In the genomic region with DNA sequence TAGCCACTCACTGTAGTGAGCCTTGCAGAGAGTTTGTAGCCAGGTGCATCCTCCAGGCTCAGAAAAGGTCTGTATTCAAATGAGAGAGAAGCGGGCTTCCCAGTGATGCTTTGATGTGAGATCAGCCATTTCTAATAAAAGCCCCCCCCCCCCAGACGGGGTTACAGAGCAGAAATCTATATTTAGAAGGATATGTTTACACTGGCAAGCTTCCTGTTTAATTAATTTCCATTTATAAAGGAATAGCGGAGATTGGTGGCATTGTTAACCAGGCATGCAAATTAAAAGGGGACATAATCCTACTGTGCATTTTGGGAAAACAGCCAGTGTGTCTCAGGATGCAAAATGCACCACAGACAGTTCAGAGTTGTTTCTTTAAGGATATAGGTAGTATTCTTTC, we compare ENCODE assay signal across 16 mouse cellular contexts.
DNase-seq lines count a peak whose midpoint lies in the region; ATAC-seq lines count a peak whose summit lies in the region.
"Had no signal": no experiment of that assay in that cellular context is flagged by ENCODE, and none has a peak within 500 bp of the region (broad histone marks: within the 10 kb centered on the region; RNA-seq: fewer than 3 reads in every experiment).

No protein-coding gene starts in this region.

- H3K4me1 ChIP-seq in heart, embryonic 15.5 days (replicated peaks): peaks cover 63% of the 10 kb centered on the region
- peaks cover 25% of the 10 kb centered on the region for H3K4me1 ChIP-seq in midbrain, embryonic 11.5 days (ENCODE audit: control insufficient read depth, insufficient read depth, low read length)
- peaks cover 19% of the 10 kb centered on the region for H3K4me1 ChIP-seq in midbrain, embryonic 15.5 days
- peaks cover 85% of the 10 kb centered on the region for H3K4me1 ChIP-seq in embryonic facial prominence, embryonic 13.5 days
- peaks cover 81% of the 10 kb centered on the region for H3K4me1 ChIP-seq in limb, embryonic 10.5 days
- H3K4me1 ChIP-seq: megakaryocyte, embryonic 14.5 days had no signal

- H3K27ac ChIP-seq in heart, embryonic 15.5 days: peak overlapping the region; percentile 30; the same call in 1 of the 2 replicates
- no peak overlapping the region for H3K27ac ChIP-seq in midbrain, embryonic 11.5 days (ENCODE audit: low read depth, low read length)
- H3K27ac ChIP-seq in midbrain, embryonic 15.5 days: no peak overlapping the region
- peak overlapping the region; percentile 76; the same call in 1 of the 2 replicates for H3K27ac ChIP-seq in embryonic facial prominence, embryonic 13.5 days
- peak overlapping the region; percentile 53; the same call in 1 of the 2 replicates for H3K27ac ChIP-seq in limb, embryonic 10.5 days
- H3K27ac ChIP-seq: hindbrain, embryonic 12.5 days; kidney, embryonic 15.5 days; neural tube, embryonic 12.5 days had no signal

- H3K9ac ChIP-seq in heart, embryonic 15.5 days: no peak overlapping the region
- no peak overlapping the region for H3K9ac ChIP-seq in midbrain, embryonic 11.5 days (ENCODE audit: low read length)
- H3K9ac ChIP-seq in midbrain, embryonic 15.5 days: no peak overlapping the region
- no peak overlapping the region for H3K9ac ChIP-seq in embryonic facial prominence, embryonic 13.5 days
- H3K9ac ChIP-seq: hindbrain, embryonic 12.5 days; kidney, embryonic 15.5 days; neural tube, embryonic 12.5 days had no signal

- no peak for DNase-seq in heart, adult 9 months (ENCODE audit: low spot score in 2 of 2)
- no peak for DNase-seq in midbrain, embryonic 11.5 days (ENCODE audit: low spot score, missing footprints)
- DNase-seq in limb, embryonic 10.5 days (ENCODE audit: low spot score): no peak
- no peak for DNase-seq in layer of hippocampus, postnatal 25 days (ENCODE audit: extremely low spot score in 1 of 2, low spot score in 1 of 2)
- DNase-seq: adrenal gland, adult 2 months; cerebellum, adult 8-10 months; liver; thymus, postnatal 4 days had no signal

- H3K9me3 ChIP-seq in heart, embryonic 15.5 days (replicated peaks): no peaks in the 10 kb centered on the region
- no peaks in the 10 kb centered on the region for H3K9me3 ChIP-seq in midbrain, embryonic 11.5 days (ENCODE audit: control insufficient read depth, low read length)
- no peaks in the 10 kb centered on the region for H3K9me3 ChIP-seq in midbrain, embryonic 15.5 days
- H3K9me3 ChIP-seq in embryonic facial prominence, embryonic 13.5 days: no peaks in the 10 kb centered on the region
- no peaks in the 10 kb centered on the region for H3K9me3 ChIP-seq in limb, embryonic 10.5 days (replicated peaks)
- H3K9me3 ChIP-seq: hindbrain, embryonic 12.5 days; kidney, embryonic 15.5 days; neural tube, embryonic 12.5 days had no signal

- WGBS in heart, embryonic 15.5 days: 42% methylated on average over 3 of the region's 3 CpGs
- WGBS in midbrain, embryonic 11.5 days: 17% methylated on average over 3 of the region's 3 CpGs
- 6% methylated on average over 3 of the region's 3 CpGs for WGBS in midbrain, embryonic 15.5 days
- WGBS in embryonic facial prominence, embryonic 13.5 days: 21% methylated on average over 3 of the region's 3 CpGs
- WGBS in limb, embryonic 10.5 days: 43% methylated on average over 3 of the region's 3 CpGs

- H3K4me2 ChIP-seq in heart, embryonic 15.5 days: no peak overlapping the region
- no peak overlapping the region for H3K4me2 ChIP-seq in midbrain, embryonic 11.5 days
- H3K4me2 ChIP-seq in midbrain, embryonic 15.5 days: no peak overlapping the region
- H3K4me2 ChIP-seq in embryonic facial prominence, embryonic 13.5 days: peak overlapping the region; percentile 44; the same call in 1 of the 2 replicates
- H3K4me2 ChIP-seq: hindbrain, embryonic 12.5 days; kidney, embryonic 15.5 days; neural tube, embryonic 12.5 days had no signal

- H3K36me3 ChIP-seq in heart, embryonic 15.5 days: peaks cover 3% of the 10 kb centered on the region; the same call in 1 of the 2 replicates
- H3K36me3 ChIP-seq in midbrain, embryonic 11.5 days (ENCODE audit: control insufficient read depth, insufficient read depth, low read length): no peaks in the 10 kb centered on the region
- H3K36me3 ChIP-seq in midbrain, embryonic 15.5 days (replicated peaks): no peaks in the 10 kb centered on the region
- peaks cover 4% of the 10 kb centered on the region; the same call in 1 of the 2 replicates for H3K36me3 ChIP-seq in embryonic facial prominence, embryonic 13.5 days
- no peaks in the 10 kb centered on the region for H3K36me3 ChIP-seq in limb, embryonic 10.5 days
- H3K36me3 ChIP-seq: hindbrain, embryonic 12.5 days; kidney, embryonic 15.5 days; neural tube, embryonic 12.5 days had no signal

- ATAC-seq in heart, embryonic 15.5 days (replicated peaks; ENCODE audit: insufficient number of reproducible peaks, insufficient read depth, low FRiP score, low read depth): no peak
- ATAC-seq in midbrain, embryonic 11.5 days (ENCODE audit: low FRiP score): peak; percentile 39; the same call in 1 of the 2 replicates
- no peak for ATAC-seq in midbrain, embryonic 15.5 days (replicated peaks)
- no peak for ATAC-seq in embryonic facial prominence, embryonic 13.5 days (ENCODE audit: insufficient number of reproducible peaks, insufficient read depth, low FRiP score, low TSS enrichment, low read depth)
- ATAC-seq: inflammation-experienced regulatory T-cells, adult 6 months had no signal

- no peak overlapping the region for H3K4me3 ChIP-seq in heart, embryonic 15.5 days
- H3K4me3 ChIP-seq in midbrain, embryonic 11.5 days (ENCODE audit: low read depth, low read length): no peak overlapping the region
- no peak overlapping the region for H3K4me3 ChIP-seq in midbrain, embryonic 15.5 days
- H3K4me3 ChIP-seq in embryonic facial prominence, embryonic 13.5 days: no peak overlapping the region
- no peak overlapping the region for H3K4me3 ChIP-seq in limb, embryonic 10.5 days
- H3K4me3 ChIP-seq: hindbrain, embryonic 12.5 days; kidney, embryonic 15.5 days; megakaryocyte, embryonic 14.5 days; neural tube, embryonic 12.5 days had no signal

- H3K27me3 ChIP-seq in heart, embryonic 15.5 days: no peaks in the 10 kb centered on the region
- no peaks in the 10 kb centered on the region; the same call in 1 of the 2 replicates for H3K27me3 ChIP-seq in midbrain, embryonic 11.5 days (ENCODE audit: control insufficient read depth, insufficient read depth, low read length)
- H3K27me3 ChIP-seq in midbrain, embryonic 15.5 days (replicated peaks): no peaks in the 10 kb centered on the region
- no peaks in the 10 kb centered on the region for H3K27me3 ChIP-seq in embryonic facial prominence, embryonic 13.5 days
- no peaks in the 10 kb centered on the region for H3K27me3 ChIP-seq in limb, embryonic 10.5 days (ENCODE audit: low read depth, poor library complexity, severe bottlenecking)
- H3K27me3 ChIP-seq: hindbrain, embryonic 12.5 days; kidney, embryonic 15.5 days; megakaryocyte, embryonic 14.5 days; neural tube, embryonic 12.5 days had no signal

Comparison
In these comparisons a context has a peak if more than half of its experiments do, and no peak if none do; other contexts are left out.
1. H3K27ac ChIP-seq: peak in heart, embryonic 15.5 days (single experiment), embryonic facial prominence, embryonic 13.5 days (single experiment) and limb, embryonic 10.5 days (single experiment); none in midbrain, embryonic 11.5 days (single experiment) and midbrain, embryonic 15.5 days (single experiment).